8 mouse cellular contexts compared by ENCODE assay signal in genomic region chr7:90128631-90129200, GRCm38 (mm10). TPM values are rescaled to one million over a fixed set of nuclear protein-coding genes. Genes with fewer than 3 reads are reported as not detected.
DNase-seq lines count a peak whose midpoint lies in the region; ATAC-seq and TF ChIP-seq lines count a peak whose summit lies in the region.

No protein-coding gene starts in this region.

- peak overlapping the region; percentile 62 for H3K9ac ChIP-seq in lung, postnatal 0 days (replicated peaks; ENCODE audit: low read depth)
- no peak overlapping the region for H3K9ac ChIP-seq in embryonic facial prominence, embryonic 15.5 days
- no peak overlapping the region for H3K9ac ChIP-seq in intestine, postnatal 0 days (ENCODE audit: low read depth, low read length)
- peak overlapping the region; percentile 69 for H3K9ac ChIP-seq in neural tube, embryonic 15.5 days (replicated peaks)

- no peak for DNase-seq in lung, postnatal 0 days (ENCODE audit: low spot score)
- no peak for DNase-seq in lung, postnatal 36 days
- DNase-seq in left cerebral cortex, adult 8-10 months (ENCODE audit: low spot score in 2 of 2) = no peak
- DNase-seq in kidney, adult 8-10 months = no peak

- peak overlapping the region; percentile 99; the same call in 1 of the 2 replicates for H3K4me3 ChIP-seq in lung, postnatal 0 days (ENCODE audit: low read depth, low read length)
- peak overlapping the region; percentile 77 for H3K4me3 ChIP-seq in embryonic facial prominence, embryonic 15.5 days (replicated peaks)
- H3K4me3 ChIP-seq in intestine, postnatal 0 days (ENCODE audit: low read depth, low read length) = peak overlapping the region; percentile 99
- peak overlapping the region; percentile 86 for H3K4me3 ChIP-seq in neural tube, embryonic 15.5 days (replicated peaks)

- 55% methylated on average over 8 of the region's 8 CpGs for WGBS in lung, postnatal 0 days
- WGBS in embryonic facial prominence, embryonic 15.5 days = 41% methylated on average over 8 of the region's 8 CpGs
- WGBS in intestine, postnatal 0 days = 66% methylated on average over 8 of the region's 8 CpGs
- 77% methylated on average over 8 of the region's 8 CpGs for WGBS in neural tube, embryonic 15.5 days

- H3K27me3 ChIP-seq in lung, postnatal 0 days (replicated peaks; ENCODE audit: insufficient read depth, low read length) = no peaks in the 10 kb centered on the region
- H3K27me3 ChIP-seq in embryonic facial prominence, embryonic 15.5 days = no peaks in the 10 kb centered on the region
- no peaks in the 10 kb centered on the region for H3K27me3 ChIP-seq in intestine, postnatal 0 days (replicated peaks; ENCODE audit: control insufficient read depth, insufficient read depth, low read length)
- no peaks in the 10 kb centered on the region for H3K27me3 ChIP-seq in neural tube, embryonic 15.5 days (replicated peaks)

- ATAC-seq in lung, postnatal 0 days = no peak
- ATAC-seq in embryonic facial prominence, embryonic 15.5 days (ENCODE audit: insufficient number of reproducible peaks, low FRiP score, low TSS enrichment, low read depth) = no peak
- no peak for ATAC-seq in intestine, postnatal 0 days
- no peak for ATAC-seq in neural tube, embryonic 15.5 days (ENCODE audit: low FRiP score)
- ATAC-seq in megakaryocyte progenitor cell, adult 5-6 weeks (replicated peaks; ENCODE audit: poor library complexity) = no peak

- no peaks in the 10 kb centered on the region; the same call in 1 of the 2 replicates for H3K4me1 ChIP-seq in lung, postnatal 0 days (ENCODE audit: insufficient read depth, low read depth, low read length)
- H3K4me1 ChIP-seq in embryonic facial prominence, embryonic 15.5 days = peaks cover 10% of the 10 kb centered on the region
- H3K4me1 ChIP-seq in intestine, postnatal 0 days (replicated peaks; ENCODE audit: control insufficient read depth, insufficient read depth, low read length) = no peaks in the 10 kb centered on the region; the same call in 1 of the 2 replicates
- peaks cover 22% of the 10 kb centered on the region for H3K4me1 ChIP-seq in neural tube, embryonic 15.5 days

- TF ChIP-seq EP300 in lung, postnatal 0 days (IDR thresholded peaks at IDR 0.05) = no peak

- H3K4me2 ChIP-seq in lung, postnatal 0 days (replicated peaks; ENCODE audit: low read depth, low read length) = peak overlapping the region; percentile 62
- H3K4me2 ChIP-seq in embryonic facial prominence, embryonic 15.5 days (replicated peaks) = peak overlapping the region; percentile 65
- H3K4me2 ChIP-seq in intestine, postnatal 0 days (replicated peaks; ENCODE audit: low read depth) = peak overlapping the region; percentile 70
- peak overlapping the region; percentile 67 for H3K4me2 ChIP-seq in neural tube, embryonic 15.5 days

- H3K9me3 ChIP-seq in lung, postnatal 0 days (ENCODE audit: low read length) = no peaks in the 10 kb centered on the region
- no peaks in the 10 kb centered on the region for H3K9me3 ChIP-seq in embryonic facial prominence, embryonic 15.5 days (replicated peaks)
- H3K9me3 ChIP-seq in intestine, postnatal 0 days (ENCODE audit: control insufficient read depth) = no peaks in the 10 kb centered on the region
- no peaks in the 10 kb centered on the region for H3K9me3 ChIP-seq in neural tube, embryonic 15.5 days (replicated peaks)

- H3K27ac ChIP-seq in lung, postnatal 0 days (ENCODE audit: low read length) = peak overlapping the region; percentile 98
- H3K27ac ChIP-seq in embryonic facial prominence, embryonic 15.5 days (replicated peaks) = peak overlapping the region; percentile 99
- H3K27ac ChIP-seq in intestine, postnatal 0 days (ENCODE audit: low read depth, low read length) = peak overlapping the region; percentile 97
- H3K27ac ChIP-seq in neural tube, embryonic 15.5 days (replicated peaks) = peak overlapping the region; percentile 95

- TF ChIP-seq CTCF in lung, postnatal 0 days (IDR thresholded peaks at IDR 0.05) = no peak
- no peak for TF ChIP-seq CTCF in intestine, postnatal 0 days (IDR thresholded peaks at IDR 0.05; ENCODE audit: low read depth)

- H3K36me3 ChIP-seq in lung, postnatal 0 days (ENCODE audit: insufficient read depth, low read length) = no peaks in the 10 kb centered on the region
- H3K36me3 ChIP-seq in embryonic facial prominence, embryonic 15.5 days = no peaks in the 10 kb centered on the region
- no peaks in the 10 kb centered on the region for H3K36me3 ChIP-seq in intestine, postnatal 0 days (ENCODE audit: control insufficient read depth, insufficient read depth)
- H3K36me3 ChIP-seq in neural tube, embryonic 15.5 days = no peaks in the 10 kb centered on the region

RNA-seq across cellular contexts. Expression of gene Picalm, which starts 1.3 kb away (rescaled TPM):
- 52.0 and 56.3 TPM in 2 replicates for polyA plus RNA-seq in lung, postnatal 0 days (2015; fragmentation: Nextera tagmentation; extraction: Ambion mirVana)
- polyA plus RNA-seq in embryonic facial prominence, embryonic 15.5 days (2015; fragmentation: Nextera tagmentation; extraction: Ambion mirVana) = 41.8 and 44.7 TPM in 2 replicates
- polyA plus RNA-seq in intestine, postnatal 0 days (2015; fragmentation: Nextera tagmentation; extraction: Ambion mirVana) = 36.6 and 41.7 TPM in 2 replicates
- 32.4 and 41.5 TPM in 2 replicates for polyA plus RNA-seq in neural tube, embryonic 15.5 days (2015; fragmentation: Nextera tagmentation; extraction: Ambion mirVana)
- total RNA-seq in left cerebral cortex, adult 8-10 months (2022) = 100 to 1,000 TPM; 138 to 157 (median 147) TPM
- 101 and 140 TPM in 2 replicates for total RNA-seq in megakaryocyte progenitor cell, adult 5-6 weeks (2015)
- 97.1 and 131 TPM in 2 replicates for total RNA-seq in megakaryocyte progenitor cell, adult 5-6 weeks (2017)

Comparison
In these comparisons a context has a peak if more than half of its experiments do, and no peak if none do; other contexts are left out.
1. H3K9ac ChIP-seq: peak in lung, postnatal 0 days (single experiment) and neural tube, embryonic 15.5 days (single experiment); none in embryonic facial prominence, embryonic 15.5 days (single experiment) and intestine, postnatal 0 days (single experiment).
2. Peak in every context shown above with its lines, with median percentiles within 50 percentile points of each other: H3K27ac ChIP-seq, H3K4me2 ChIP-seq and H3K4me3 ChIP-seq.